Mouse (Mus musculus): ENCODE results near the gene Jakmip3. TPM values are rescaled to one million over a fixed set of nuclear protein-coding genes. Genes with fewer than 3 reads are reported as not detected.

Gene Jakmip3
- polyA plus RNA-seq, 1 experiment from 2014 or later: 0.83 TPM

- peak; percentile 72 for ATAC-seq (ENCODE audit: low FRiP score, low read depth)
- Histone ChIP-seq H3K36me3 (no peaks in the 10 kb centered on the region), H3K4me1 (peaks cover 55% of the 10 kb centered on the region), H3K4me3 (no peak overlapping the region), H3K9me3 (no peaks in the 10 kb centered on the region), H3K4me2 (replicated peaks) (no peak overlapping the region), H3K27ac (replicated peaks) (peak overlapping the region; percentile 71), H3K9ac (replicated peaks) (no peak overlapping the region), H3K27me3 (peaks cover 14% of the 10 kb centered on the region; the same call in 1 of the 2 replicates)
- WGBS: 24% methylated on average over 14 of the region's 14 CpGs
Measured at GRCm38 (mm10) chr7:139075054-139075794, 134.7 kb downstream of the Jakmip3 start.

DNA sequence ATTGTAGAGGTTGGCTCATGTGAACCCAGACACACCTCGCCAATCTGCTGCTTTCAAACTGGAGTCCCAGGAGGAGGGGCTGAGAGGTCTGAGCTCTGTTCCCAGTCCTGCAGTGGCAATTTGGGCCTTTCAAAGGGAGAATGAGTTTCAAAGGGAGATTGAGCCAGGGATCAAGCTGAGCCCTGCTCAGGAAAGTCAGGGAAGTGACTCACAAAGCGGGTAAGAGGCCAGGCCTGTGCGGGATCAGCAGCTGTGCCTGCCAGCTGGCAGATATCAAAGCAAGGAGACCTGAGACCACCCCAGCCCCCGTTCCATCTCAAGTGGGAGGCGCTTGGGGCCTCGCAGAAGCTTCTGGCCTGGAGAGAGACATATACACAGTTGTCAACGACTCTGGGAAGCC is 136.8 kb downstream of the Jakmip3 start:
- ATAC-seq (ENCODE audit: low FRiP score, low read depth): peak; percentile 25; the same call in 1 of the 2 replicates
- peaks cover 8% of the 10 kb centered on the region; the same call in 1 of the 2 replicates for H3K27me3 ChIP-seq
- peaks cover 61% of the 10 kb centered on the region for H3K4me1 ChIP-seq
- H3K9ac ChIP-seq (replicated peaks): no peak overlapping the region
- H3K4me2 ChIP-seq (replicated peaks): no peak overlapping the region
- no peaks in the 10 kb centered on the region for H3K36me3 ChIP-seq
- 17% methylated on average over 7 of the region's 7 CpGs for WGBS
- no peak overlapping the region for H3K4me3 ChIP-seq
- H3K27ac ChIP-seq (replicated peaks): peak overlapping the region; percentile 50
- no peaks in the 10 kb centered on the region for H3K9me3 ChIP-seq

DNA sequence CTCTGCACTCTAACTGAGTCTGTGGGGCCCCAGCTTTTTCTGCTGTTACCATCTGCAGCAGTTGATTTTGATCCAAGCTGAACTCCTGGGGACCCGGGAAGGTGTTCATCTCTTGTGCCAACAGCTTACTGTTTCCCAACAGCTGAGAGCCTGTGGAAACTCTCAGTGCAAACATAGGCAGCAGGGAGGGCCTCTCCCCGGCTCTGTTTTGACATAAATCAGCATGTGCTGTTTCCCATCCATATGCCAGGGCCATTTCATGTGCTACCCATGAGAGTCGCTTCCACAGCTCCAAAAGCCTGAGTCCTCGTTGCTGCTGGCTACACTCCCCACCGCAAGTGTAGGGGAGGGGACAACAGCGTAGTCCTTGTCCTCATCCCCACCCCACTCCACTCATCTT is 137.7 kb downstream of the Jakmip3 start:
- Histone ChIP-seq H3K9ac (replicated peaks) (no peak overlapping the region), H3K4me1 (peaks cover 62% of the 10 kb centered on the region), H3K9me3 (no peaks in the 10 kb centered on the region), H3K4me2 (replicated peaks) (no peak overlapping the region), H3K27me3 (peaks cover 11% of the 10 kb centered on the region; the same call in 1 of the 2 replicates), H3K27ac (replicated peaks) (peak overlapping the region; percentile 50), H3K4me3 (no peak overlapping the region), H3K36me3 (no peaks in the 10 kb centered on the region)
- 70% methylated on average over 6 of the region's 6 CpGs for whole genome bisulfite sequencing
- ATAC-seq (ENCODE audit: low FRiP score, low read depth): no peak

GRCm38 (mm10) chr7:139079141-139079540 is 138.6 kb downstream of the Jakmip3 start:
- ATAC-seq (ENCODE audit: low FRiP score, low read depth): no peak
- Histone ChIP-seq H3K9ac (replicated peaks) (no peak overlapping the region), H3K27ac (replicated peaks) (no peak overlapping the region), H3K4me1 (peaks cover 58% of the 10 kb centered on the region), H3K4me2 (replicated peaks) (no peak overlapping the region), H3K27me3 (peaks cover 11% of the 10 kb centered on the region; the same call in 1 of the 2 replicates), H3K36me3 (no peaks in the 10 kb centered on the region), H3K4me3 (no peak overlapping the region), H3K9me3 (no peaks in the 10 kb centered on the region)
- whole genome bisulfite sequencing: 73% methylated on average over 7 of the region's 7 CpGs

GRCm38 (mm10) chr7:139080714-139081113 is 140.2 kb downstream of the Jakmip3 start:
- Histone ChIP-seq H3K4me3 (no peak overlapping the region), H3K27ac (replicated peaks) (no peak overlapping the region)

DNA sequence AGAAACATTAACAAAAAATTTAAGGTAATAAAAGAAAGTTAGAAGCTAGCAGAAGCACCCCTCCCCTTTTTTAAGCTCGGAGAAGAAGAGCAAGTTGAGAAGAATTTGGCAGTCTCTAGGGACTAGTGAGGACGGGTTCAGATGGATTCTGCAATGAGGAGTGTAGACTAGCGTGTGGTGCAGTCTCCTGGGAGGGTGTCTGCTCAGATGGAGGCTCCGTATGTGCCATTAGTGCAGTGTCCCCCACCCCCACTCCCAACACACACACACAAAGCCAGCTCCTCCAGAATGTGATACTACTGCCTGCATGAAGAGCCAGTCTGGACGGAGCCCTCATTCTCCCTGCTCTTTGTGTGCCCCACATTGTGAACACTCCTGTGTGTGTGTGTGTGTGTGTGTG is 140.6 kb downstream of the Jakmip3 start:
- no peaks in the 10 kb centered on the region for H3K36me3 ChIP-seq
- no peak overlapping the region for H3K27ac ChIP-seq (replicated peaks)
- H3K4me1 ChIP-seq: peaks cover 41% of the 10 kb centered on the region

More at GRCm38 (mm10) chr7:139080714-139081113, 140.2 kb downstream of the Jakmip3 start:
- Histone ChIP-seq H3K9ac (replicated peaks) (no peak overlapping the region), H3K4me2 (replicated peaks) (no peak overlapping the region), H3K36me3 (no peaks in the 10 kb centered on the region), H3K27me3 (peaks cover 19% of the 10 kb centered on the region), H3K4me1 (peaks cover 46% of the 10 kb centered on the region), H3K9me3 (no peaks in the 10 kb centered on the region)
- ATAC-seq (ENCODE audit: low FRiP score, low read depth): no peak
- 72% methylated on average over 4 of the region's 4 CpGs for WGBS

DNA sequence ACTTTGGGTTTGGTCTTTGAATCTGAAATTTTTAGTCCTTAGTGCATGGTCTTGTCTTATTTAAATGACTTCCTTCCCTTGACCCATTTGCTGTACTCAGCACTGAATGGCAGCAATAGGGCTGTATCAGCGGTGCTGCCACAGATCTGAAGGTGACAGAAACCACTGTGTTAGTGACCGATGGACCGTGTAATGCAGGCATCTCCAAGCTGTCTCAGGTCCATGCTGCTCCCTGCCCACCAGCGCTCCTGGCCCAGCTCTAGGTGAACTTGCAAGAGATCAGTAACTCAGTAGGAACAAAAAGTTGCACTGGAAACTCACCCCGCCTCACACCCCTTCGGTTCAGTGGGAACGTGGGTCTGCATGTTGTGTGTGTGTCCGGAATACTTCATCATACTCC is 141.8 kb downstream of the Jakmip3 start:
- ATAC-seq (ENCODE audit: low FRiP score, low read depth): no peak
- H3K36me3 ChIP-seq: no peaks in the 10 kb centered on the region
- H3K27me3 ChIP-seq: peaks cover 19% of the 10 kb centered on the region
- peaks cover 36% of the 10 kb centered on the region for H3K4me1 ChIP-seq
- H3K27ac ChIP-seq (replicated peaks): no peak overlapping the region
- WGBS: 76% methylated on average over 8 of the region's 8 CpGs
- no peaks in the 10 kb centered on the region for H3K9me3 ChIP-seq
- H3K9ac ChIP-seq (replicated peaks): no peak overlapping the region
- H3K4me3 ChIP-seq: no peak overlapping the region
- no peak overlapping the region for H3K4me2 ChIP-seq (replicated peaks)

More for the DNA sequence above, 140.6 kb downstream of the Jakmip3 start:
- no peak overlapping the region for H3K4me3 ChIP-seq
- H3K9ac ChIP-seq (replicated peaks): no peak overlapping the region
- H3K9me3 ChIP-seq: no peaks in the 10 kb centered on the region
- no peak overlapping the region for H3K4me2 ChIP-seq (replicated peaks)
- peaks cover 19% of the 10 kb centered on the region for H3K27me3 ChIP-seq
- WGBS: 74% methylated on average over 5 of the region's 5 CpGs
- ATAC-seq (ENCODE audit: low FRiP score, low read depth): no peak

DNA sequence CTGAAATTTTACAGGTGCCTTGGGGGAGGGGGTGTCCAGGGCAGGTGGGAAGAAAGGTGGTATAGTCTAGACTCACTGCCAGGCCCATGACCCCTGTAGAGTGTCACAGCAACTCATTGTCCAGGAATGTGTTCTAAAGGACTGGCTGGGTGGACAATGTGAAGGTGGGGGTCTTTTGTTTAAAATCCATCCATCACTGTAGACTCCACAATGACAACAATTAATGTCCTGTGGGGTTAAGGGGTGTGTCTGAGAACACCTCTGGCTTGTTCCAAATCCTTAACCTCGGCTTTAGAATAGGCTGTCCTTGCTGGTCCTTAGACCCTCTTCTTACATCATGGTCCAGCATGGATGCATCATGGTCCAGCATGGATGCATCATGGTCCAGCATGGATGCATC is 143.8 kb downstream of the Jakmip3 start:
- Histone ChIP-seq H3K9me3 (no peaks in the 10 kb centered on the region), H3K27ac (replicated peaks) (no peak overlapping the region), H3K4me1 (peaks cover 32% of the 10 kb centered on the region), H3K27me3 (peaks cover 11% of the 10 kb centered on the region), H3K4me3 (no peak overlapping the region), H3K36me3 (peaks cover 7% of the 10 kb centered on the region), H3K4me2 (replicated peaks) (no peak overlapping the region), H3K9ac (replicated peaks) (no peak overlapping the region)
- WGBS: 67% methylated on average over 1 of the region's 1 CpGs
- no peak for ATAC-seq (ENCODE audit: low FRiP score, low read depth)

- peaks cover 11% of the 10 kb centered on the region for H3K27me3 ChIP-seq
- peaks cover 32% of the 10 kb centered on the region for H3K4me1 ChIP-seq
- peak within 1 kb of the TSS; percentile 71 for H3K4me3 ChIP-seq
Measured at GRCm38 (mm10) chr7:139085629-139086194, 145.2 kb downstream of the Jakmip3 start, which contains the start of gene Dpysl4. Dpysl4 (plus strand) TSS chr7:139086001.

DNA sequence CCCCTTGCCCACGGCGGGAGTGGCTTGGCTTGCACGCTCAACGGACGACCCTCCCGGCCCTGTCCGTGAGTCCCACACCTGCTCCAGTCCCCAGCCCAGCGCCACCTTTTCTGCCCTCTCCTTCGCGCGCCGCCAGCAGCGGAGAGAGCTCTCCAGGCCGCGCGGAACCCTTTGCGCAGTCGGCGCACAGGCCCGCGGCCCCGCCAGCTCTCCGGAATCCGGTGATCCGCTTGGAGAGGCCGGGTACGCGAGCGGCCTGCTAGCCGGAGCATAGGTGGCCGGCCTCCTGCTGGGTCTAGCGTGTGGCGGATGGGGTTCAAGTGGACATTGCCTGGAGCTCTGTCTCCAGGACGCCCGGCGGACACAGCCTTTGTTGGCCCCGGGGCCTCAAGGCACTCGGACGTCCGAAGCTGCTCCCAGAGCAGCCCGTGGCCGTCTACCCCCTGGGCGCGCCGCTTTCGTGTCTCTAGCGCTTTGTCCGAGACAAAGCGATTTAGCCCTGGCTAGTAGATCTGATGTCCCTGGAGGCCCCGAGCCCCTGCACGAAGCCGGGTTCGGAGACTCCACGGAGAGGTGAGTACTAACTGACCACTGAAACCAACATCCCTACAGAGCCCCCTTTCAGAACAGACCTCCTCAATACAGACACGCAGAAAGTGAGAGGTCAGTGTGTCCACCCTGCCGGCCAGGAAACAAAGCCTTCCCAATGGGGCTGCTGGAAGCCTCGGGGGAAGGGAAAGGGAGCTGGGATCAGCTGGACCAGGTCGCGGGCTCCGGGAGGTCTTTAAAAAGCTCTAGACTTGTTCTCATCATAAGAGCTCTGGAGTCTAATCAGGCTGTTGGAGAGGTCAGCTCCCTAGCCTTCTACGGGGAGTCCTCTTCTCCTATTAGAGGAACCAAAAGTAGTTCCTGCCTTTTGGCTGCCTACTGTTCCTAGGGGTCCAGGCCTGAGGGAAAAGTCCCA is 145.9 kb downstream of the Jakmip3 start:
- peaks cover 29% of the 10 kb centered on the region for H3K36me3 ChIP-seq
- H3K4me1 ChIP-seq: peaks cover 32% of the 10 kb centered on the region
- WGBS: under 1% methylated on average over 61 of the region's 61 CpGs
- peak overlapping the region; percentile 72 for H3K4me2 ChIP-seq (replicated peaks)
- peak; percentile 75 for ATAC-seq (ENCODE audit: low FRiP score, low read depth)
- H3K4me3 ChIP-seq: peak overlapping the region; percentile 71
- peaks cover 11% of the 10 kb centered on the region for H3K27me3 ChIP-seq
- H3K9me3 ChIP-seq: no peaks in the 10 kb centered on the region
- peak overlapping the region; percentile 80 for H3K27ac ChIP-seq (replicated peaks)
- H3K9ac ChIP-seq (replicated peaks): peak overlapping the region; percentile 88

More at GRCm38 (mm10) chr7:139085629-139086194, 145.2 kb downstream of the Jakmip3 start, which contains the start of gene Dpysl4:
- Histone ChIP-seq H3K27ac (replicated peaks) (peak within 1 kb of the TSS; percentile 80), H3K36me3 (peaks cover 21% of the 10 kb centered on the region), H3K9ac (replicated peaks) (peak within 1 kb of the TSS; percentile 88), H3K9me3 (no peaks in the 10 kb centered on the region), H3K4me2 (replicated peaks) (peak within 1 kb of the TSS; percentile 72)
- WGBS: 6% methylated on average over 32 of the region's 32 CpGs
- peak; percentile 87 for ATAC-seq (ENCODE audit: low FRiP score, low read depth)

GRCm38 (mm10) chr7:139087801-139088200 is 147.3 kb downstream of the Jakmip3 start:
- H3K9ac ChIP-seq (replicated peaks): no peak overlapping the region
- H3K9me3 ChIP-seq: no peaks in the 10 kb centered on the region
- H3K4me2 ChIP-seq (replicated peaks): peak overlapping the region; percentile 72
- peaks cover 11% of the 10 kb centered on the region for H3K27me3 ChIP-seq
- H3K36me3 ChIP-seq: peaks cover 42% of the 10 kb centered on the region
- WGBS: 72% methylated on average over 2 of the region's 2 CpGs
- H3K4me3 ChIP-seq: peak overlapping the region; percentile 71
- peaks cover 26% of the 10 kb centered on the region for H3K4me1 ChIP-seq
- no peak for ATAC-seq (ENCODE audit: low FRiP score, low read depth)
- H3K27ac ChIP-seq (replicated peaks): no peak overlapping the region
